Mouse (Mus musculus) ES-Bruce4 (cell line): ENCODE results near the gene 4921536K21Rik.

ENCODE experiments used
- EP300 ChIP-seq: IDR thresholded peaks from 2 replicates; pipeline ENCODE4 v1.6.1; 2011; ENCODE audit warnings: low read depth, low read length; ENCODE audit not compliant: insufficient read depth
- POLR2A ChIP-seq: IDR thresholded peaks from one replicate; pipeline ENCODE4 v1.8.1; 2011; ENCODE audit warnings: low read length; ENCODE audit not compliant: insufficient read depth

GRCm38 (mm10) chr11:3925916-3926315, 31.0 kb upstream of the 4921536K21Rik start:
- TF ChIP-seq POLR2A (no peak), EP300 (no peak)
